Mouse (Mus musculus): Measurements from ENCODE around the gene Ccdc85b.

The Ccdc85b gene

DNA sequence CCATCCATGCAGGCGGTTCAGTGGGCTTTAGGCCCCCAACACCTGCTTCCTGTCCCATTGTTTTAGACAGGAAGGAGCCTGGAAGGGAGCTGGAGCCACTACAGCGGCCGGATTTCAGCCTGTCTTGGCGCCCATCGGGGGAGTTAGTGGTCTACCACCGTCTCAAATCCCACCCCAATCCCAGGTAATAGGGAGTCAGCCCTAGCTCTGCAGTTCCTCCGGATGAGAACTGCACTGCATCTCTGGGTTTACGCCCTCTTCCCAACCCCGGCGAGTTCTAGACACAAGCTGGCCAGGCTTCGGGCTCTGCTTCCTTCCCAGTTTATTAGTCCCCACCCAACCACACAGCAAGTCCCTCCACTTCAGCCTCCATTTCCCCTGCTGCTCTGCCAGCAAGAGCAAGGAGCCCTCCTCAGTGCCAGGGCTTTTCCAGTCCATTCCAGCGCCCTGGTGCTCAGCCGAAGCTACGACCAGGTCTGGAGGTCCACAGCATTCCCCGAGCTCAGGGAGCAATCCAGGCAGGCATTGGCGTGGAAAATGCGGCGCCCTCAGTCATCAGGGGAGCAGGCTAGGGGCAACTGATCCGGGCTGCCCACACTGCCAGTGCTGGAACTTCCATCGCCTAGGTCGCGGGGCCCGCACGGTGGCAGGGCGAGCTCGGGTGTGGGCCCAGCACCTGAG lies 1.3 kb downstream of the Ccdc85b start:
- DNase-seq (ENCODE audit: low spot score in 2 of 2), result peak in 1 of 2 experiments; percentile 59

DNA sequence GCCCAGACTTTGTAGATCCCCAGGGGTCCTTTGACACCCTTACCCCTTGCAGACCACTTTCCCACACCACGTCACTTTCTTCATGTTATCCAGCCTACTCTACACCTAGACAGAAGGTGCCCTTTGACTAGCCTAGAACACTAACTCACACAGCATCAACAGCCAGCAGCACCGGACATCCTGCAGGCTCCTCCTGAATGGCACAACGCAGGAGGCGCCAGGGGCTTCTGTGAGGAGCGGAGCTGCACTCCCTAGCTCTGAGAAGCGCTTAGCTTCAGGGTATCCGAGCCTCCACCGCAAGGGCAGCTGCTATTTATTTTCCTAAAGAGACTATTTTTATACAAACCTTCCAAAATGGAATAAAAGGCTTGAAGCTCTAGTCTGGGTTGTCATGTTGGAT lies 2.1 kb downstream of the Ccdc85b start:
- DNase-seq (ENCODE audit: low spot score in 2 of 2), result peak in 1 of 2 experiments; percentile 59

DNA sequence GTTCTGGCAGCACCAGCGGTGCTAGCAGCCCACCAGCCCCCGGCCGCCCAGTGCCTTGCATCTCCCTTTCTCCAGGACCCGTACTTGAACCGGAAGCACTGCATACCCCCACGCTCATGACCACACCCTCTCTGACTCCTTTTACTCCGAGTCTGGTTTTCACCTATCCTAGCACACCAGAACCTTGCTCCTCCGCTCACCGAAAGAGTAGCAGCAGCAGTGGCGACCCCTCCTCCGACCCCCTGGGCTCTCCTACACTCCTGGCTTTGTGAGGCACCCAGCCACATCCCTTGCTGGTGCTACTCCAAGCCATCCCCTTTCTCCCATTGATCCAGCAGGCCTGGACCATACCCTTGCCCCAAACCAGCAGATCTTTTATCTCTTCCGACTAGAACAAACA lies 2.7 kb downstream of the Ccdc85b start:
- DNase-seq (ENCODE audit: low spot score in 2 of 2), result no peak

DNA sequence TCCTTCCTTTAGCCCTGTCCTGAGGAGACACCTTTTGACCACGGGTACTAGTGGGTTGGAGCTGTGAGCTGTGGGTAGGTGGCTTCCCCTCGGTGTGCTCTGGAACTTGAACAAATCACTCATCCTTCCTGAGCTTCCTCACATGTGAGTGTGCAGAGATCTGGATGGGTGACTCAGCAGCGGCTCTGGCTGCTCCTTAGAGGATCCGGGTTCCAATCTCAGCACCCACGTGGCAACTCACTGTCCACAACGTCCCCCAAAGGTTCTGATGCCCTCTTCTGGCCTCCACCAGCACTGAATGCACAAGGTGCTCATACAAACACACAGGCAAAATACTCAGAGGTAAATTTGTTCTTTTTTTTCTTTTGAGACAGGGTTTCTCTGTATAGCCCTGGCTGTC lies 5.9 kb downstream of the Ccdc85b start:
- no peak for DNase-seq (ENCODE audit: low spot score in 2 of 2)

DNA sequence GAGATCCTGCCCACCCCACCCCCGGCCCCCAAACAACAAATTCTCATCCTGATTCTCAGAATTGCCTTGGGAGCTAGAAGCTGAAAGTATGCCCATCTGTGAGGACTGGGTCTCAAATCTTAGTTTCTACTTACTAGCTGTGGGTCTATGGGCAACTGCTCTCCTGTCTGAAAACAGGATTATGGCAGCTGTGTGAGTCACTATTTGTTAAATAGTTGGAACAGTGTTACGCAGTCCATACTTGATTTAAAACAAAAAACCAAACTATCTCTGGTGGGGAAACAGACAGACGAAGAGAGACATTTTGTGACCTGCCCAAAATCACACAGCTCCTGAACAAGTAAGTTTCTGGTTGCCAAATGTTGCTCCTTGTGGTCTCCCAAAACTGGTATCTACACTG lies 8.0 kb downstream of the Ccdc85b start:
- no peak for DNase-seq (ENCODE audit: low spot score in 2 of 2)

DNA sequence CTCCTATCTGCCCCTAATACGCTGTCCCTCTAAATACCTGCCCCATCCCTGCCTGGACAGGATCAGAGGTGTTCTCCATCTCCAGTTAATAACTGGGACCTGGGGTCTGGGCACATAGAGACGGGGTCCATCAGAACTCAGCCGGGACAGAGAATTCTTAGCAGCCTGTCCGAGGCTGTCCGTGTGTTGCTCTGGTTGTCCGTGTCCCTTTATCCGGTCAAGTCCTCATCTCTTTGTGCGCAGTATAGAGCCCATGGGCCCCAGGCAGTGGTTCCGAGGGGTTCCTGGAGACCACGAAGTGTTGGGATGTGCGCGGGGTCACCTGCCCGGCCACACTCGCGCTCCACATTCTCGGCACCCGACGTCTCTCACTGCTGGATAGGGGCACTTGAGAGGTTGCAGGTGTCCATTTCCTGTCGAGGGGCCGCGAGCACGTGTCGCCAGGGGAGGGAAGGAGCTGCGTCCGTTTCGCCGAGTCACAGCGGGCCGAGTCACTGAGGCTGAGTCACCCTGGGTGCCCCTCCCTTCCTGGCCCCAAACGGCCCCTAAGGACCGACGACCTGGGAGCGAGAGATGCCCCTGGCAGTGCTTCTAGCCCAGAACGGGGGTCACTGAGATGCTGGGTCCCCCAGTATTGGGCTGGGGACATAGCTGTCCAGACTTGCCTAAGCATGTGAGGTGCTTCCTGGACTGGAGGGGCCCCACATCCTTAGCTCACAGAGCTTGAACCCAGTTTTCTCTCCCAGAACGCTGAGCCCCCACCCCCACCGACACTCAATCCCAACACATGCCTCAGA lies 9.1 kb downstream of the Ccdc85b start:
- DNase-seq (ENCODE audit: low spot score in 2 of 2), result peak in 1 of 2 experiments; percentile 36

DNA sequence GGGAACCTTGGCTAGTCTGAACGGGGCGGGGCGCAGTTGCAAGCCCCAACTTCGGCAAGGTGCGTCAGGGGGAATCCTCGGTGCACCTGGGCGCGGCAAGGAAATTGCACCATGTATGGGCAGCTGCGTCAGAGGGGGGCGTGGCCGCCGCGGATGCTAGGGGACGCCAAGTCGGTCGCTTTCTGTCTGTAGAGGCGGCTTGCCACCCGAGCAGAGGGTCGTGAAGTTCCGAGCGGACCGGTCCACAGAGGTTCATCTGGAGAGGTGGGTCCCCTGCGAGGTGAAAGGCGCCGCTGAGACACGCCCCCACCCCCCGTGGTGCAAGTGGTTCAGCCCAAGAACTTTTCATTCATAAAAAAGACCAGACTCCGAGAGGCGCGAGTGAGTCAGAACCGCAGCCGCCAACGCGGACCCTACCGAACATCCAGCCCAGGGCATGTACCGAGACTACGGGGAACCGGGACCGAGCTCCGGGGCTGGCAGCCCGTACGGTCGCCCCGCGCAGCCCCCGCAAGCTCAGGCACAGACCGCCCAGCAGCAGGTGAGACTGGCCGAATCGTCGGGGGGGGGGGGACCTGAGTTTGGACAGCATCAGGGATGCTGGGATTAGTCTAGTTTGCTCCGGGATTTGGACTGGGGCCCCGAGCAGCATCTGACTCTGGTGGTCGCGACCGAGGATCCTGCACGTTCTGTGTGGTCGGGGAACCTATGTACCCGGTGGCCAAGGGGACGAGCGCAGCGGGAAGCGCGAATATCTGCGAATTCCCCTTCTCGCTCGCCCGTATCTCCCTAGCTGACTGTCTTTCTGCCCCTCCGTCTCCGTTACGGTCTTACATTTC lies 10.0 kb downstream of the Ccdc85b start, which contains the start of gene Fosl1:
TSS of gene Fosl1 (plus strand) at position 33 of the 839 bp plus-strand sequence.
- peak; percentile 70 to 86 for DNase-seq (ENCODE audit: low spot score in 2 of 2)

DNA sequence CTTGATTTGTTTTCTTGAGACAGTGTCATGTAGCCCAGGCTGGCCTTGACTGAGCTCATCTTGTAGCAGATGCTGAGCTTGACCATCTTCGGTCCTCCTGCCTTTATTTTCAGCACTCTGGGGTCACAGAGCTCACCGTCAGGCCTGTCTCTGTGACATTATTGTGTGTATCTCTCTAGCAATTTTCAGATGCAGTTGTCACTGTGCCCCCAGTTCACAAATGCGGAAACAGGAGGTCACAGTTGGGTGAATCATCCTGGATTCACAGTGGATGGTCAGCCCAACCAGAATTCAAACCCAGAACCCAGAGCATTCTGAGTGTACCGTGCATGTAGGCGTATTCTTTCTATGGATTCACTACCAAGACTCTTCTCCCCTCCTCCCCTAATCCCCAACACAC lies 11.9 kb downstream of the Ccdc85b start:
- no peak for DNase-seq (ENCODE audit: low spot score in 2 of 2)

DNA sequence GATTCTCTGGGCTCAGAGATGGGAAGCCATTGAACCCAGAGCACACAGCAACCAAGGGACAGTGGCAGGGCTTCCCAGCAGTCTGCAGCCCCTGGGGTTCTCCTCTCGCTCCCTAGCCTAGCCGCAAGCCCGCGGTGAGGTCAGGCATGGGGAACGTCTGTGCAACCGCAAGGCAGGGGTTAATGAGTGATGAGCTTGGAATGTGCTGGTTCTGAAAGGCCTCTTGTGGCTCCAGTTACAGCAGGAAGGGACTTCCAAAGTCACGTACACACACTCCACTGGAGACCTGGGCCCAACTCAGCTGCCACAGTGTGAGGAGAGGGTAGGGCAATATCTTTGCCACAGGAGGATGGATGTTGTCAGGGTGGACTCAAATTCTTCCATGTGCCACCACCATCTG lies 12.7 kb downstream of the Ccdc85b start:
- DNase-seq (ENCODE audit: low spot score in 2 of 2), result no peak

DNA sequence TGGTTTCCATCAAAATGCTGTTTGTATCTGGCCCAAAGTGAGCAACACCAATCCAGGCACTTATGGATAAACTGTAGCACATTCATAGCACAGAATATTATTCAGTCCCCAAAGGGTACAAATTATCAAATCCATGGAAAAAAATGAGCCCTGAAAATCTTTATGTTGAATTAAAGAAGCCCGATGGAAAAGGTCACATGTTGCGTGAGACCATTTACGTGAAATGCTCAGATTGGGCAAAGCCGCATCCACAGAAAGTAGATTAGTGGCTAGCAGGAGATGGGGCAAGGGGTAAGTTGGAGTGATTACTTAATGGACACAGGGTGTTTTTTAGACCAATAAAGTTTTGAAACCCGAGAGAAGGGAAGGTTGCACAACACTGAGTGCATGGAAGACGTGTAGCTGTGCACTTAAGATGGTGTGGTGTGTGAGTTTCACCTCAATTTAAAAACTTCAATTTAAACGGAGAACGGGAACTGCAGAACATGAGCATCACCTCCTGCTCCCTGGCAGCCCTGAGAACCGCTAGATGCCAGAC lies 13.3 kb downstream of the Ccdc85b start:
- no peak for DNase-seq (ENCODE audit: low spot score in 2 of 2)

DNA sequence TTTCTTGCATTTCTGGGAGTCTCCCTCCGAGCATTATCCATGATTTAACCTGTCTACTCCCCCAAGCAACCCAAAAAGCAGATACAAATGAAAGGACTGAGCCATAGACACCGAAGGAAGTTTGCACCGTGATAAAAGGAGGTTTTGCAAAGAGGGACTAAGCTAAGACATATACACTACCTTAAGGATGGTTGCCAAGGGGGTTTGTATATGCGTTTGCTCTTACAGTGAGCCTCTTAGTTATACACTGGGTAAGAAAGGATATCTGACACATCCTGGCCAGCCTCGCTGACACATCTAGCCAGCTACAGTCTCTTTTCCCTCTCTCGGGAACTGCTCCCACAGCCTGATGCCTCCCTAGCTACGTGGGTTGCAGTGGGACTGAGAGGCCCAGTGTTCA lies 23.7 kb downstream of the Ccdc85b start:
- no peak for DNase-seq (ENCODE audit: low spot score in 2 of 2)

DNA sequence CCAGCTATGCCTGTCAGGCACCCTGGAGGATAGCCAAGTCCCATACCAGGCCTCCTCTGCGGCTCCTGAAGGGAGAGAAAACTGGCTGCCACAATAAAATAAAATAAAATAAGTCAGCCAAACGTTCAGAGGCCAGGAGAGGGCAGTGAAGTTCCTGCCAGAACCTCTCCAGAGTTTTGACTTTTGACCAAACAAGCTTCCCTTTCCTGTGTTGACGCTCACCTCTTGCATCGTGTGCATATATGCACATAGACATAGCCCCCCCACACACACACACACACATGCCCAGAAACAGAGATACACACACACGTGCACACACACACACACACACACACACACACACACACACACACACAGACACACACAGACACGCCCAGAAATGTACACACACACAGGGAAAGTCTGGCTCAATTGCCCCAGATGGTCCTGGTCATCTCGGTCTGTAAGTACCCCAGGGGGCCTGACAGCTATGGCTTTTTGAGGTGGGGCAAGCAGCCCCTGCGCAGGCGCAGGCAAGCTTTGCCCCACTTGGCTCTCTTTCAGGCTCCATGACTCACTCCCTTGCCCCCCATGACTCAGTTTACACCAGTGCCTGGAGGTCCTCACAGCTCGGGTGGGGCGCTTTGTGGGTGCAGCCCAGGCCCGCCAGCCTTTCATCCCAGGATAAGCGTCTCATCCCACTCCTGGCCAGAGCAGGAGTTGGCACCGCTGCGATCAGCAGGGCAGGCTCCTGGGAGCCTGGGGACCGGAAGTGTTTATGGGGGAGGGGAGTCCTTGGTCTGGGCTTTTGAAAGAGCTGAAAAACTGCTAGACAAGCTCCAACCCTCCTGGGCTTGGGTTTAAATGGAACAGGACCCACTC lies 24.5 kb downstream of the Ccdc85b start:
- peak in 1 of 2 experiments; percentile 70 for DNase-seq (ENCODE audit: low spot score in 2 of 2)

DNA sequence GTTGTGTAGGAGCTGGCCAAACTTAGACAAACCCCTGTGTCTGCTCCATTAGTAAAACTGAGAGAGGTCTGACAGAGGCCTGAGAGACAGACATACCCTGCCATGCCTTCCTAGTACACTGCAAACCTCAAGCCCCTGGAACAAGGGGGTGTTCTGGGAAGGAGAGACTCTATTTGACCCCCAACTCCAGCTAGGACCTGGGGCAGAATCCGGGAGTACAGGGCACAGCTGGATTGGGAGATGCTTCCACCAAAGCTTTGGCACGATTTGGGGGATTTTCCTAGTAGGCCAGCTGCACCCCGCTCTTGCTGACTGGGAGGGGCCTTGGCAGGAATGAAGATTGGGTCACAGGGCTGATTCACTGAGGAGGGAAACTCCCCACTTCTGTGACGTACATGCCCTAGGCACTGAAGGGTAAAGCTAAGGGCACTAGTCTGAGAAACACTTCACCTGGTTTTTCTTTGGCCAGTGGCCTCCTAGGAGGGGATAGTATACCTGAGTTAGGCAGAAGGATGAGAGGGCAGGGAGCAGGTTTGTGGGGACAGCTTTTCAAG lies 25.7 kb downstream of the Ccdc85b start:
- no peak for DNase-seq (ENCODE audit: low spot score in 2 of 2)

DNA sequence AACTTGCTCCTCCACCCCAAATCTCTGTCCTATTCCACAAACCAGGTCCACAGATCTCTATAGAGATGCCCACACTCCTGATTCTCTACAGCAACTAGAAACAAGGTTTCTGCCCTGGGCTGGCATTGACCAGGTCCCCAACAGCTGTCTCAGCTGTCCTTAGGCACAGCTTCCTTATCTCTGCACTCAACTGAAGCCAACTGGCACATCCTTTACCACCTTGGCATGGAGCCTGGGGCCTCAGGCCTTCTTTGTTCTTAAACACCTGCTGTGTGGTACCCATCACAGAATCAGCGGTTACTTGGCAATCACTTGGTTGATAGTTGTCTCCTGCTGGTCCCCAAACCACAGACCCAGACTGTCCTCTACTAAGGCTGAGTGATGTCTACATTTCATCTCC lies 27.3 kb downstream of the Ccdc85b start:
- DNase-seq (ENCODE audit: low spot score in 2 of 2), result no peak

DNA sequence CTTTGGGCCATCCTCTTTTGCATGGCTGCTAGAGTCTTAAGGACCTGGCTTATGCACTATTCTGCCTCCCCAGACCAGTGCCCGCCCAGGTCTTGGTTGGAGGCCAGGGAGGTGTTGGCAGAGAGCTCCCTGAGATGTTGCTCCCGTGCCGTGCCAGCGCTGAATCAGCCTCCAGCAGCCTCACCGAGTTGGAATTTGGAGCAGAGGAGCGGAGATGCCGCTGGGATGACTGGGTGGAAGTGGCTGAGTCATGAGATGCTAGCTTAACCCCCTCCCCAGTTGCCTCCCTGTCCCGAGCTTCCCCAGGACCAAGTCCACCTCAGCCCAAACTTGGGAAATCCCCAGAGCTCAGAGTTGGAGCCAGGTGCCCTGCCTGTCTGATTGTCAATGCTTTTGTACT lies 27.9 kb downstream of the Ccdc85b start:
- DNase-seq (ENCODE audit: low spot score in 2 of 2), result no peak

DNA sequence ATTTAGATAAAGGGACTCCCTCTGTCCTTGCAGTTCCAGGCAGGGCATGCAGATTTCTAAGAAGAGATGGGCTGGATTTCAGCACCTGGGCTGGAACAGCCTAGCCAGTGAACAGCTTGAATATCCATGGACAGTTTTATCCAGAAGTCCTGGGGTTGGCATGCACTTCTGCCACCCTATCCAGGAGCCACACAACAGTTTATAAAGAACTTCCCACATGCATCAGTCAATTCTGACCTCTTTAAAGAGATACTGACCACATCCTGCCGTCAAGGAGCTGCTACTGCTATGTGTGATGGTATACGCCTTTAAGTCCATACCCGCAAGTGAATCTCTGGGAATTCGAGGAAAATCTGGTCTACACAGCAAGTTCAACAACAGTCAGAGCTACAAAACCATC lies 28.5 kb downstream of the Ccdc85b start:
- DNase-seq (ENCODE audit: low spot score in 2 of 2), result no peak

DNA sequence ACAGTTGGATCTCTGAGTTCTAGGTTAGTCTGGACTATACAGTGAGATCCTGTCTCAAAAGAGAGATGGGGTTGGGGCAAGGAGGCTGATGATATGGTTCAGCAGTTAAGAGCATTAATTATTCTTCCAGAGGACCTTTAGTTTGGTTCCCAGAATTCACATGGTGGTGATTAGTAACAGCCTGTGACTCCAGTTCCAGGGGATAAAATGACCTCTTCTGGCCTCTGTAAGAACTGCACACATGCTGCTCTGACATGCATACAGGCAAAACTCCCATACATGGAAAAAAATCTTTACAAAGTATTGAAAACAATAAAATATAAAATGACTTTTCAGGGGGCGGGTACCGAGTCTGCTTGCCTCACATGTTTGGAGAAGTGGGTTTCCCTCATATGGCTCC lies 29.6 kb downstream of the Ccdc85b start:
- DNase-seq (ENCODE audit: low spot score in 2 of 2), result no peak

DNA sequence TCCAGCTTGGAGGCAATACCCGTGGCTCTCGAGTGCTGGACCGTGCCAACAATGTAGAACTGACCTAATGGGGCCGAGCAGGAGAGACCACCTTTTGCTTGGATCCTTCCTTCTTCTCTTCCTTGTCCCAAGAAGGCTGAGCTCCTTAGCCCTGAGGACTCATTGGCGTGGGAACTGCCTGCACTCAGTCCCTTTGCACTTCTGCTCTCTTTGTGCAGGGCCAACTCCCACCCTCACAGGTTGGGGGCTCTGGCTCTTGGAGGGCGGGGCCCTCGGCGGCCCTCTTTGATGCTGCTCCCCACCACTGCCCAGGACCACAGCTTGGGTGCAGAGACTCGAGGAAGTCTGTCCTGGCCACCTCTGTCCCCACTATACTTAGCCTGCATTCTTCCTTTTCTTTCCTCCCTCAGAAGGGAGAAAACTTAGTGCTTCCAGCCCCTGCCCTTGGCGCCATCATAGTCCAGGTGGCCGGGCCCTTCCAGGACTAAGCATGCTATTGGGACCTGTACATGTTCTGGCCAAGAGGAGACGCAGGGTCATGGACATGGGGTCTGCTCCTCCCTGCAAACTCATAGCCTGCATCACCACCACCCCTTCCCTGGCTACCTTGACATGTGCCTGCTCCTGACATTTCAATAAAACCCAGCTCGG lies 30.9 kb downstream of the Ccdc85b start:
- DNase-seq (ENCODE audit: low spot score in 2 of 2), result no peak

DNA sequence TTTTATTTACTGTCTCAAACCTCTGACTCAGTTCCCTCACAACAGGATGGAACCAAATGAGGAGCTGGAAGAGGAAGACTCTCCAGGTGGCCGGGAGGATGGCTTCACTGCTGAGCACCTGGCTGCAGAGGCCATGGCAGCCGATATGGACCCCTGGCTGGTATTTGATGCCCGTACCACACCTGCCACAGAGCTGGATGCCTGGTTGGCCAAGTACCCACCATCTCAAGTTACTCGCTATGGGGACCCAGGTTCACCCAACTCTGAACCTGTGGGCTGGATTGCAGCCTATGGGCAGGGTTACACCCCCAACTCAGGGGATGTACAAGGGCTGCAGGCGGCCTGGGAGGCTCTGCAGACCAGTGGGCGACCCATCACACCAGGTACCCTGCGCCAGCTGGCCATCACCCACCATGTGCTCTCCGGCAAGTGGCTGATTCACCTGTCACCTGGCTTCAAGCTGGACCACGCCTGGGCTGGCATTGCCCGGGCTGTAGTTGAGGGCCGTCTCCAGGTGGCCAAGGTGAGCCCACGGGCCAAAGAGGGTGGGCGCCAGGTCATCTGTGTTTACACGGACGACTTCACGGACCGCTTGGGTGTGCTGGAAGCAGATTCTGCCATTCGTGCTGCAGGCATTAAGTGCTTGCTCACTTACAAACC lies 31.7 kb downstream of the Ccdc85b start:
- no peak for DNase-seq (ENCODE audit: low spot score in 2 of 2)
